Mouse (Mus musculus): ENCODE measurements around the gene Olfr1426.
"Not testable (repeated sequence)": the region's sequence is repeated elsewhere in the genome, so short reads cannot be mapped to it uniquely, and the experiment has no call there.

Gene Olfr1426

DNA sequence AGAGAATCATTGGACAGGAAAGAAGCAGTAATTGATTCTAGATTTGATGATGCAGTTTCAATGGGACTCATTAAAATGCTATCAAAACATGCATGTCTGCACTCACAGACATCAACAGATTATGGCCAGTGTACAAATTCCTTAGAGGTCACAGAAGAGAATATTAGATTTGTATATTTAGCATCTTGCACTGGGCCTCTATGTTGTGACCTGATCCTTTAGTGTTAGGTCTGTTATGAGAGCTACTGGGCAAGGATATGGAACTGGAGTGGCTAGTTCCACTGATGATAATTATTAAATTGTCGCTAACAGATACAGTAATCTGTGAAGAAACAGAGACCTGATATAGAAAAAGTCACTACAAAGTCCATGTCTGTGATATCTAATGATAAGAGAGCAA is at the start of gene Olfr1426:
Gene Olfr1426 (minus strand): TSS at position 101 of the 400 bp plus-strand sequence.
- in situ Hi-C loops (cut with MboI; ENCODE audit: low pct_unique_long_range_greater_than_20kb in 1 of 2, low sequenced_read_pairs in 2 of 2, unreplicated experiment in 1 of 2): no loop called here

DNA sequence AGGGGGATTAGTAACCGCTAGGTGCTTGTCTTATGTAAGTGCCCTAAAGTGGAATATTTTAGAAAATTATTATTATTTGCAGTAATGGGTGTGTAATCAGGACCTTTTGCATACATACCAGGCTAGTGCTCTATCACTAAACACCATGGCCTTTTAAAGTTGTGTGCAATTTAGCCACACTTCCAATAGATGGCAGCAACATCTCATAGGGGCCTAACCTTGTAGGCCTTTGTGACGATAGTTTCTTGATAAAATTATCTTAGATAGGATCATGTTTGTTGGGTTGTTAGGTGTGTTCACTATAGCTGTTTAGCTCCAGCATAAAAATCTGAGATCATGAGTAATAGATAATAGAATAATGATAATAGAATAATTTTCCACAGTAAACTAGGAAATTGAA is 42.5 kb upstream of the Olfr1426 start:
- in situ Hi-C loops (cut with MboI; ENCODE audit: low pct_unique_long_range_greater_than_20kb in 1 of 2, low sequenced_read_pairs in 2 of 2, unreplicated experiment in 1 of 2): loop anchor here (5.0 to 10.0 kb wide), 2 partner anchors 281 to 288 kb away; partner anchors contain the start of gene Olfr1441 (in 1 of the 2)

DNA sequence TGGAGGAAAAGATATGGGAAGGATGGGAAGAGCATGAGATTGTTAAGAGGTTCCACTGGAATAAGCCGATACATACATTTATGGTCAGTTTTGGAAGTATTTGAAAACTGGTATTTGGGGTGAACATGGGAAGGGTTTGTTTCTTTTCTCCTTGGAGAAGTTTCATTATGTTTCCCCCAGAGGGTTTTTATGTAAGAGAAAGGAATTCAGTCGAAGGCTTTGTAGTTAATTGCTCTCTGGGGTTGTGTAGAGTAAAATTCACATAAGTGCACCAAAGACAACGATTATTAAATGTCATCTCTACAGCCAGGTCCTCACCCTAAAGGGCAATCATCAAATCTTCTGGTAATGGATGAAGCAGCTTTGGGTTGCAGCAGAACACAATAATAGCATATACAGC is 31.3 kb upstream of the Olfr1426 start, which contains the start of gene Olfr76:
Gene Olfr76 (minus strand): TSS at position 101 of the 400 bp plus-strand sequence.
- in situ Hi-C loops (cut with MboI; ENCODE audit: low pct_unique_long_range_greater_than_20kb in 1 of 2, low sequenced_read_pairs in 2 of 2, unreplicated experiment in 1 of 2): no loop called here

- in situ Hi-C loops (cut with MboI; ENCODE audit: low pct_unique_long_range_greater_than_20kb in 1 of 2, low sequenced_read_pairs in 2 of 2, unreplicated experiment in 1 of 2): no loop called here
Measured at GRCm38 (mm10) chr19:12116464-12116863, 24.7 kb upstream of the Olfr1426 start.

GRCm38 (mm10) chr19:12115797-12116196 is 24.0 kb upstream of the Olfr1426 start, which contains the start of gene Olfr1428:
Gene Olfr1428 (minus strand): TSS chr19:12115897.
- in situ Hi-C loops (cut with MboI; ENCODE audit: low pct_unique_long_range_greater_than_20kb in 1 of 2, low sequenced_read_pairs in 2 of 2, unreplicated experiment in 1 of 2): no loop called here

DNA sequence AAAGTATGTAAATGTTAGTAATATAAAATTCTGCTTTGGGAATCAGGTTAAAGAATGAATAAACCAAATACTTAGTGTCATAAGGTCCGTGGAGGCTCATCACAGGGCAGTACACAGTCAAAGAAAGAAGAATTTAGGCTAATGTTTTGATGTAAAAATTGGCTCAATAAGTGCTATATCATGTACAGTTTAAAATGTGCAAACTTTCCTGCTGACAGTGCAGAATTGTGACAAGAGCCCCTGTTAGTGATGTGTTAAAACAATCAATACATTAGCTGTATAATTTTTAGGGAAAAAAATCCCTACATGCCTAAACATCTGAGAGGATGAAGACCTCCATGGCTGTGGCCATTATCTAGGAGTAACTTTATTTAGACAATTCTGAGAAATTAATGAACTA is 22.0 kb upstream of the Olfr1426 start:
- in situ Hi-C loops (cut with MboI; ENCODE audit: low pct_unique_long_range_greater_than_20kb in 1 of 2, low sequenced_read_pairs in 2 of 2, unreplicated experiment in 1 of 2): no loop called here

- in situ Hi-C loops (cut with MboI; ENCODE audit: low pct_unique_long_range_greater_than_20kb in 1 of 2, low sequenced_read_pairs in 2 of 2, unreplicated experiment in 1 of 2): no loop called here
Measured at GRCm38 (mm10) chr19:12104541-12104940, 12.7 kb upstream of the Olfr1426 start.

- in situ Hi-C loops (cut with MboI; ENCODE audit: low pct_unique_long_range_greater_than_20kb in 1 of 2, low sequenced_read_pairs in 2 of 2, unreplicated experiment in 1 of 2): no loop called here
Measured at GRCm38 (mm10) chr19:12103234-12103633, 11.4 kb upstream of the Olfr1426 start, which contains the start of gene Olfr1427. Gene Olfr1427 (minus strand): TSS chr19:12103334.

GRCm38 (mm10) chr19:12077631-12078030 is 14.2 kb downstream of the Olfr1426 start, which contains the start of gene Olfr1425:
Gene Olfr1425 (minus strand): TSS chr19:12077731.
- in situ Hi-C loops (cut with MboI; ENCODE audit: low pct_unique_long_range_greater_than_20kb in 1 of 2, low sequenced_read_pairs in 2 of 2, unreplicated experiment in 1 of 2): not testable (repeated sequence)

DNA sequence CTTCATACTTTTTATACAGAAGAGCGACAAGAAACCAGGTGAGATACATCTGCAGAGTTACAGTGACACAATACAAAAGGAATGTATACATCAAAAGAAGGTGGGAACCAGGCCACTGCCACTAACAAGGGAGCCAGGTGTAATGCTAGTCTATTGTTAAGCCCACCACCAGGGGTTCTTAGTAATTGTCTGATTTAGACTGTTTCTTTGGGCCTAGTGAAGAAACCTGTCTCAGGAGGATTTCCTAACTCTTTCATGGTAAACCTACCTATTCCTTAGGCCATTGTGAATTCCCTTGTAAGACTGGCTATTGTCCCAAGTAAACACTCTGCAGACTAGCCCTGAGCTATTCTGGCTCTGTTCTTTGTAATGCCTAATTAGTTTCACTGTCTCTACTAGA is 22.3 kb downstream of the Olfr1426 start:
- in situ Hi-C loops (cut with MboI; ENCODE audit: low pct_unique_long_range_greater_than_20kb in 1 of 2, low sequenced_read_pairs in 2 of 2, unreplicated experiment in 1 of 2): not testable (repeated sequence)

GRCm38 (mm10) chr19:12067806-12068205 is 24.0 kb downstream of the Olfr1426 start:
- in situ Hi-C loops (cut with MboI; ENCODE audit: low pct_unique_long_range_greater_than_20kb in 1 of 2, low sequenced_read_pairs in 2 of 2, unreplicated experiment in 1 of 2): not testable (repeated sequence)

GRCm38 (mm10) chr19:12062582-12062981 is 29.2 kb downstream of the Olfr1426 start, which contains the start of gene Olfr1424:
Gene Olfr1424 (minus strand): TSS chr19:12062682.
- in situ Hi-C loops (cut with MboI; ENCODE audit: low pct_unique_long_range_greater_than_20kb in 1 of 2, low sequenced_read_pairs in 2 of 2, unreplicated experiment in 1 of 2): not testable (repeated sequence)

- in situ Hi-C loops (cut with MboI; ENCODE audit: low pct_unique_long_range_greater_than_20kb in 1 of 2, low sequenced_read_pairs in 2 of 2, unreplicated experiment in 1 of 2): no loop called here
Measured at GRCm38 (mm10) chr19:12043163-12043562, 48.6 kb downstream of the Olfr1426 start.

DNA sequence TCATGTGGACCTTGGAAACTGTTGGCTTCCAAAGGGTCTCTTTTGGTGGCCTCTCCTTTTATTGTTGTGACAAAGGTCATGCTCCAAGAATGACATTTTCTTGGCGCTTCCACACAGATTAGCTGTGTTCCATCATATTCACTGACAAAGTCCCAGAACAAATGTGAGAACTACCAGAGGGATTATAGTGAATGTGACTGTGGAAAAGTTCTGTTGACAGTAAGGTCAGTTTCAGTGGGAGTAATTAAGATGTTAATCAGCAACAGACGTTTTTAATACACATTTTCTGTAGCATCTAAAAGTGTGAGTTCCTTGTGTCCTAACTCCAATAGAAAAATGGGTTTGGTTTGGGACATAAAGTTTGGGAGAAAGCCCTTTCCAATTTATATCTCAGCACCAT is 50.6 kb downstream of the Olfr1426 start, which contains the start of gene Olfr1423:
Gene Olfr1423 (minus strand): TSS at position 101 of the 400 bp plus-strand sequence.
- in situ Hi-C loops (cut with MboI; ENCODE audit: low pct_unique_long_range_greater_than_20kb in 1 of 2, low sequenced_read_pairs in 2 of 2, unreplicated experiment in 1 of 2): no loop called here

GRCm38 (mm10) chr19:12037727-12038126 is 54.1 kb downstream of the Olfr1426 start:
- in situ Hi-C loops (cut with MboI; ENCODE audit: low pct_unique_long_range_greater_than_20kb in 1 of 2, low sequenced_read_pairs in 2 of 2, unreplicated experiment in 1 of 2): no loop called here
